12 mouse cellular contexts compared by ENCODE assay signal in the genomic region with DNA sequence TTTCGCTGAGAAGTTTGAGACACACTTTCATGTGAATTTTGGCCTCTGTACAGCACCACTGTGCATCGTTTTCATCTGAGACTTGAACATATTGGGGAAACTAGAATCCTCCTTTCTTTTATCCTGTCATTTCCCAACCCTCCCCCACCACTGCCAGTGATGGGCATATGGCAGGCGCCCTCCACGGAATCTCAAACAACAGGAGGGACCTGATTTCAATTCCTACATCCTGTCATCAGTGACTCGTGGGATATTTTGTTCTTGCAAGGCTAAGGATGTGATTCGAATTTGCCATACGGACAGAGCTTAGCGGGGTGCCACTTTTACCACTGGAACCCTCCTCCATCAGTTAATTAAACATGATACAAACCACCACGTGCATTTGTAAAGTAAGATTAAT.
DNase-seq lines count a peak whose midpoint lies in the region; ATAC-seq and TF ChIP-seq lines count a peak whose summit lies in the region.
"Had no signal": no experiment of that assay in that cellular context is flagged by ENCODE, and none has a peak within 500 bp of the region (broad histone marks: within the 10 kb centered on the region; RNA-seq: fewer than 3 reads in every experiment).

No protein-coding gene starts in this region.

- WGBS in forebrain, embryonic 15.5 days = 8% methylated on average over 9 of the region's 9 CpGs
- 14% methylated on average over 9 of the region's 9 CpGs for WGBS in midbrain, embryonic 11.5 days
- WGBS in liver, postnatal 0 days (ENCODE audit: insufficient replicate concordance) = 31% methylated on average over 9 of the region's 9 CpGs

- H3K27ac ChIP-seq in forebrain, embryonic 15.5 days (replicated peaks) = no peak overlapping the region
- H3K27ac ChIP-seq in midbrain, embryonic 11.5 days (ENCODE audit: low read depth, low read length) = no peak overlapping the region
- H3K27ac ChIP-seq in liver, postnatal 0 days (ENCODE audit: low read depth) = no peak overlapping the region
- H3K27ac ChIP-seq: liver, embryonic 13.5 days had no signal

- no peak overlapping the region for H3K9ac ChIP-seq in forebrain, embryonic 15.5 days (replicated peaks)
- H3K9ac ChIP-seq in midbrain, embryonic 11.5 days (ENCODE audit: low read length) = no peak overlapping the region
- no peak overlapping the region for H3K9ac ChIP-seq in liver, postnatal 0 days (replicated peaks)
- H3K9ac ChIP-seq: heart, embryonic 12.5 days; liver, embryonic 13.5 days had no signal

- H3K36me3 ChIP-seq in forebrain, embryonic 15.5 days = no peaks in the 10 kb centered on the region
- H3K36me3 ChIP-seq in midbrain, embryonic 11.5 days (ENCODE audit: control insufficient read depth, insufficient read depth, low read length) = no peaks in the 10 kb centered on the region
- H3K36me3 ChIP-seq in liver, postnatal 0 days (replicated peaks; ENCODE audit: insufficient read depth, low read length) = no peaks in the 10 kb centered on the region
- H3K36me3 ChIP-seq: G1E; heart, embryonic 12.5 days; liver, embryonic 13.5 days had no signal

- no peak for TF ChIP-seq CTCF in liver, postnatal 0 days (IDR thresholded peaks at IDR 0.05; ENCODE audit: low read depth)

- ATAC-seq in forebrain, embryonic 15.5 days (replicated peaks) = peak; percentile 67
- ATAC-seq in midbrain, embryonic 11.5 days (ENCODE audit: low FRiP score) = peak; percentile 68
- no peak for ATAC-seq in liver, postnatal 0 days
- no peak for ATAC-seq in activated CD4-positive, CD25-positive, alpha-beta regulatory T cell, adult 4 months

- H3K9me3 ChIP-seq in forebrain, embryonic 15.5 days = no peaks in the 10 kb centered on the region
- H3K9me3 ChIP-seq in midbrain, embryonic 11.5 days (ENCODE audit: control insufficient read depth, low read length) = no peaks in the 10 kb centered on the region
- H3K9me3 ChIP-seq in liver, postnatal 0 days (ENCODE audit: low read length) = no peaks in the 10 kb centered on the region
- H3K9me3 ChIP-seq: G1E; heart, embryonic 12.5 days; liver, embryonic 13.5 days had no signal

- peak; percentile 77 for DNase-seq in left cerebral cortex, postnatal 4 days
- DNase-seq in left cerebral cortex, postnatal 14 days (ENCODE audit: low spot score in 2 of 2) = no peak
- peak; percentile 88 for DNase-seq in midbrain, embryonic 11.5 days (ENCODE audit: low spot score, missing footprints)
- no peak for DNase-seq in urinary bladder, adult 18-20 months (ENCODE audit: low spot score in 2 of 2)
- no peak for DNase-seq in liver, postnatal 0 days
- DNase-seq: kidney, postnatal 36 days; liver, embryonic 13.5 days had no signal

- H3K4me3 ChIP-seq in forebrain, embryonic 15.5 days = no peak overlapping the region
- H3K4me3 ChIP-seq in midbrain, embryonic 11.5 days (ENCODE audit: low read depth, low read length) = no peak overlapping the region
- H3K4me3 ChIP-seq in liver, postnatal 0 days (ENCODE audit: low read depth, low read length) = no peak overlapping the region
- H3K4me3 ChIP-seq: erythroblast, embryonic 14.5 days; heart, embryonic 12.5 days; liver, embryonic 13.5 days had no signal

- TF ChIP-seq EP300 in liver, postnatal 0 days (IDR thresholded peaks at IDR 0.05; ENCODE audit: low read depth) = no peak

- H3K4me2 ChIP-seq in forebrain, embryonic 15.5 days (replicated peaks) = peak overlapping the region; percentile 16; the same call in 1 of the 2 replicates
- H3K4me2 ChIP-seq in midbrain, embryonic 11.5 days = peak overlapping the region; percentile 19; the same call in 1 of the 2 replicates
- no peak overlapping the region for H3K4me2 ChIP-seq in liver, postnatal 0 days (ENCODE audit: low read depth, low read length)
- H3K4me2 ChIP-seq: heart, embryonic 12.5 days; liver, embryonic 13.5 days had no signal

- H3K27me3 ChIP-seq in forebrain, embryonic 15.5 days = no peaks in the 10 kb centered on the region
- no peaks in the 10 kb centered on the region for H3K27me3 ChIP-seq in midbrain, embryonic 11.5 days (ENCODE audit: control insufficient read depth, insufficient read depth, low read length)
- no peaks in the 10 kb centered on the region for H3K27me3 ChIP-seq in liver, postnatal 0 days (ENCODE audit: insufficient read depth, low read length)
- H3K27me3 ChIP-seq: heart, embryonic 12.5 days; liver, embryonic 13.5 days had no signal

- intact Hi-C loops in left cerebral cortex, postnatal 4 days (cut with DNase I) = loop anchor here (10.0 kb wide), 1 partner anchor 860 kb away; no protein-coding TSS in a partner anchor
- intact Hi-C loops in left cerebral cortex, postnatal 14 days (cut with DNase I) = loop anchor here (10.0 kb wide), 1 partner anchor 860 kb away; no protein-coding TSS in a partner anchor

- peaks cover 23% of the 10 kb centered on the region for H3K4me1 ChIP-seq in forebrain, embryonic 15.5 days
- H3K4me1 ChIP-seq in midbrain, embryonic 11.5 days (ENCODE audit: control insufficient read depth, insufficient read depth, low read length) = peaks cover 13% of the 10 kb centered on the region
- no peaks in the 10 kb centered on the region; the same call in 1 of the 2 replicates for H3K4me1 ChIP-seq in liver, postnatal 0 days (ENCODE audit: insufficient read depth)
- H3K4me1 ChIP-seq: liver, embryonic 13.5 days had no signal

Comparison
In these comparisons a context has a peak if more than half of its experiments do, and no peak if none do; other contexts are left out.
1. DNase-seq: peak in left cerebral cortex, postnatal 4 days (single experiment) and midbrain, embryonic 11.5 days (single experiment); none in left cerebral cortex, postnatal 14 days (0 of 2), urinary bladder, adult 18-20 months (0 of 2) and liver, postnatal 0 days (single experiment).
2. ATAC-seq: peak in forebrain, embryonic 15.5 days (single experiment) and midbrain, embryonic 11.5 days (single experiment); none in liver, postnatal 0 days (single experiment) and activated CD4-positive, CD25-positive, alpha-beta regulatory T cell, adult 4 months (single experiment).